Mouse (Mus musculus) bone marrow macrophage, adult 2 months (primary cell): Measurements from ENCODE around the gene Rhbdf2. TPM values are rescaled to one million over a fixed set of nuclear protein-coding genes. Genes with fewer than 3 reads are reported as not detected.

Experiments used
- H3K27ac ChIP-seq: 2 replicates; pipeline ENCODE4 v1.5.1; 2012; ENCODE audit warnings: low read depth, low read length; ENCODE audit not compliant: insufficient read depth
- H3K4me1 ChIP-seq: 2 replicates; pipeline ENCODE4 v1.6.1; 2012; ENCODE audit warnings: low read length; ENCODE audit not compliant: control insufficient read depth, insufficient read depth
- H3K4me3 ChIP-seq: 2 replicates; pipeline ENCODE4 v1.5.1; 2012; ENCODE audit warnings: mild to moderate bottlenecking, low read length, moderate library complexity; ENCODE audit not compliant: insufficient read depth
- CTCF ChIP-seq: IDR thresholded peaks from 2 replicates; pipeline ENCODE4 v1.5.1; 2012; ENCODE audit warnings: low read depth, mild to moderate bottlenecking, low read length, moderate library complexity
- POLR2A ChIP-seq: IDR thresholded peaks from 2 replicates; pipeline ENCODE4 v1.6.1; 2012; ENCODE audit warnings: mild to moderate bottlenecking, low read depth, low read length, borderline replicate concordance
- polyA plus RNA-seq: library from polyadenylated mRNA; stranded (reverse); fragments of >200 nt; gene quantifications from 2 replicates; pipeline ENCODE4 v1.2.4, GENCODE M21; 2012; ENCODE audit not compliant: missing spikeins, insufficient read depth, insufficient read length

The Rhbdf2 gene
- polyA plus RNA-seq, 1 experiment = 37.5 TPM

DNA sequence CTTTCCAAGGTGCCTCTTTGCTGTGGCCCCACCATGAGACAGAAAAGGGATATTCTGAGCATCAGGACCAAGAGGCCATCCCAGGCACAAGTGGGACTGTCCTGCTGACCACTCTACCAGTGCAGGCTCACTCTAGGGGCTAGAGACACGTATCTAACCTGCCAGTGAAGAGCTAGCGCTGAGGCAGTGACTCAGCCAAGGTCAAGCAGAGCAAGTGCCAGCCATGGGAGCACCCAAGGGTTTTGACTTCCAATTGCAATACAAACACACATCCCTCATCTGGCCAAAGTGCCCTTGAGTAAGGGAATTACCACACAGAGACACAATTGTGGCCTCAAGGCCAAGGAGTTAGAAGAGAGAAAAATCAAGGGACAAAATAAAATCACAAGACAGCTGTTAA lies 51.4 kb downstream of the Rhbdf2 start:
- H3K27ac ChIP-seq = no peak overlapping the region
- H3K4me3 ChIP-seq = no peak overlapping the region
- TF ChIP-seq POLR2A (no peak), CTCF (no peak)
- peaks cover 39% of the 10 kb centered on the region for H3K4me1 ChIP-seq

DNA sequence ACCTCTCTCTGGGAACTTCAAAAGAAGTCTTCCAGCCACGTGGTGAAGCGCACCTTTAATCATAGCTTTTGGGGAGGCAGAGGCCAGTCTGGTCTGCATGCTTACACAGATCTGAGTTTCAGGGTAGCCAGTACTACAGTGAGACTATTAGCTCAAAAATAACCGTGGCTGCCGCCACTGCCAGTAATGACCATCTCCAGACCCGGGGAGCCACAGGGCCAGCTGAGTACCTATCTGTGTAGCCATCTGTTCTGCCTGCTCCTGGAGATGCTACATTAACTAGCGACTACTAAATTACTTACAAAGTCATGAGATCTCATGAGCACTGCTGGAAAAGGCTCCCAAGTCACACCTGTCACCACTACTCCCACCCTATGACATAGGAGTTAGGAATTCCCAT lies 51.8 kb downstream of the Rhbdf2 start:
- TF ChIP-seq CTCF (no peak), POLR2A (no peak)
- Histone ChIP-seq H3K4me1 (peaks cover 35% of the 10 kb centered on the region), H3K27ac (no peak overlapping the region), H3K4me3 (no peak overlapping the region)

- Histone ChIP-seq H3K4me1 (peaks cover 33% of the 10 kb centered on the region), H3K4me3 (no peak overlapping the region), H3K27ac (no peak overlapping the region)
- TF ChIP-seq CTCF (no peak), POLR2A (no peak)
Measured at GRCm38 (mm10) chr11:116574486-116574885, 52.3 kb downstream of the Rhbdf2 start.

DNA sequence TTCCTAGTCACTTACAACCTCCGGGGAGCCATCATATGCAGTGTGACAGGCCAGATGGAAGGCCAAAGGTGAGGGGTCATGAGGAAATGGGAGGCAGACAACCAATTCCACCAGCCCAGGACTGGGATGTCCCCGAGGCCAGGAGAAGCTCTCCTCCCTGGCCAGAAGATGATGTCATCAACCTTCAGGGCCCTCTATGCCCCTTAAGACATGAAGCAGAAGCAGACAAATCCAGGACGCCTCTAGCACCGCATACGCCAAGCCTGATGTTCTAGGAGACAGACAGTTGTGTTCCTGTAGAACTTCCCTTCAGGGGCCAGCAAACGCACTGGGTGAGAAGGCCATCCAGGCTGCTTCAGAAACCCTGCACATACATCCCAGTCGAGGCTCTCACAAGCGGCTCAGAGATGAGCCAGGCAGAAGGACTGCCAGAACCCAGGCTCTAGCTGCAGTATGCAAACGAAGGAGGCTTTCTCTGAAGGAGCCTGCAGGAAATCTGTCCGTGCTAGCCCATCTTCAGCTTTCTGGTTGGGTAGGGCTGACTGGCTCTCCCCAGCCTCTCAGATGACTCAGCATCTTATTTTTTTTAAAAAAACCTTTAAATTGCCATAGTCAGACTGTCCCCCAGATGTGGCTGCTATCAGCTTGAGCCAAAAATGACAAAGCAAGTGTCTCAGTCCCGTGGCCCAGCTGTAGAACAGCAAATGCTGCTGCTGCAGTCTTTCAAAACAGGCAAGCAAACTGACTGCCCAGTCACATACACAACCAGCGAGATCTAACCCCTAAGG lies 53.9 kb downstream of the Rhbdf2 start:
- Histone ChIP-seq H3K27ac (no peak overlapping the region), H3K4me3 (no peak overlapping the region), H3K4me1 (peaks cover 33% of the 10 kb centered on the region)
- no peak for TF ChIP-seq CTCF
- TF ChIP-seq POLR2A = no peak

- Histone ChIP-seq H3K4me3 (no peak overlapping the region), H3K4me1 (peaks cover 33% of the 10 kb centered on the region), H3K27ac (no peak overlapping the region)
- TF ChIP-seq POLR2A (no peak), CTCF (no peak)
Measured at GRCm38 (mm10) chr11:116571767-116572679, 54.8 kb downstream of the Rhbdf2 start.

DNA sequence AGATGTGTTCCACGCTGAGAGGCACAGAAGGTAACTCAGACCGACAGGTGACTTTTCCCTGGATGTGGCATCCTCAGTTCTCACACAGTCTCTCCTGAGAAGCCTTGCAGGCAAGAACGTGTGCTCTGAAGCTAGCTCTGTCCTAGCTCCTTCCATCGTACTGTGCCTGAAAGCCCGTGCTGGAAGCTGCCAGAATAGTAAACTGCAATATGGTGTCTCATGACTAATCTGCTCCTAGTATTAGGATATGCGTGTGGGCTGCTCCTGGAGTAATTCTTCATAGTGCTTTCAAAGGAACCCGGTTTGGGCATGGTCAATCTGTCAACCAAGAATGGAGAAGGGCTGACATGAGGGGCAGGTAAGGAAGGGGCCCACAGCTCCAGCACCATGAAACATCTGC lies 56.0 kb downstream of the Rhbdf2 start:
- Histone ChIP-seq H3K27ac (no peak overlapping the region), H3K4me1 (peaks cover 34% of the 10 kb centered on the region), H3K4me3 (no peak overlapping the region)
- TF ChIP-seq POLR2A = no peak

DNA sequence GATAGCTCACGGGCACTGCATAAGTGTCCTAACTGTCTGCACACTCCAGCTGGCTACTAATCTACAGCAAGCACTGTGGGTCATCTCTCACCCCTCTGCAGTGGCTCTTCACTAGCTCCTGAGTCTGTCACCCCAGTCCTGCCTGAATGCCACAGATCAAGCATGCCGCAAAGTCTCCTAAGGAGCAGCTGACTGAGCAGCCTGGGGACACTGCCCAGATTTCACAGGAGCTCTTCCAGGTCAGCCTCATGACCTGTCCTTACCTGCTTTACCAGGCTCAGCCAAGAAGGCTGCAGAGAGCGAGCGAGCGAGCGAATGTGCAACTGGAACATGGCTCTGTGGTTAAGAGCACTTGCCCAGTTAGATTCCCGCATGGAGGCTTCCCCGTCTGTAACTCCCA lies 59.3 kb downstream of the Rhbdf2 start:
- H3K4me1 ChIP-seq = peaks cover 20% of the 10 kb centered on the region

GRCm38 (mm10) chr11:116565283-116566041 lies 61.4 kb downstream of the Rhbdf2 start:
- Histone ChIP-seq H3K4me1 (peaks cover 7% of the 10 kb centered on the region), H3K4me3 (no peak overlapping the region)

More for the DNA sequence above, 59.3 kb downstream of the Rhbdf2 start:
- H3K27ac ChIP-seq = no peak overlapping the region
- H3K4me3 ChIP-seq = no peak overlapping the region
- TF ChIP-seq CTCF (no peak), POLR2A (no peak)

GRCm38 (mm10) chr11:116556308-116556707 lies 70.5 kb downstream of the Rhbdf2 start:
- Histone ChIP-seq H3K27ac (no peak overlapping the region), H3K4me3 (no peak overlapping the region), H3K4me1 (no peaks in the 10 kb centered on the region)
- no peak for TF ChIP-seq POLR2A
- no peak for TF ChIP-seq CTCF

More at GRCm38 (mm10) chr11:116565283-116566041, 61.4 kb downstream of the Rhbdf2 start:
- no peak overlapping the region for H3K27ac ChIP-seq
- TF ChIP-seq CTCF = no peak
- no peak for TF ChIP-seq POLR2A
